Mouse (Mus musculus) cerebellum, adult 9-11 months (tissue): ENCODE data around the gene Erlin1.

ENCODE experiments used
- DNase-seq: peaks from one replicate; pipeline ENCODE4 v3.0.0; 2022

Gene Erlin1

DNA sequence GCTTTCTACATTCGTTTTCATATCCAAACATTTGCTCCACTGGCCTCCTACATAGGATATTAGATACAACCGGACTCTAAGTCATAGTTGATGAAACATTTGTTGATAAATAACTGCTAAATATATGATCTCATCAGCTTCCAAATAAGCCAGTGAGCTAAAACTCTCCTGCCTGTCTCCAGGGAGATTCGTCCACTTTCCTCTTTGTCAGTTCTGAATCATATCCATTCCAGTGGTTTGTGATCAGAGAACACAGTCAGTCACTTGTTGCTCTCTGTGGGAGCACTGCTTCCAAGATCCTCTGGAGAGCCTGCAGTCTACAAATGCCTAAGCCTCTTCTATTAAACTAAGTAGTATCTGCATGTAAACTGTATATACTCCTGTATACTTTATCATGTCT lies 9.4 kb downstream of the Erlin1 start:
- no peak for DNase-seq

DNA sequence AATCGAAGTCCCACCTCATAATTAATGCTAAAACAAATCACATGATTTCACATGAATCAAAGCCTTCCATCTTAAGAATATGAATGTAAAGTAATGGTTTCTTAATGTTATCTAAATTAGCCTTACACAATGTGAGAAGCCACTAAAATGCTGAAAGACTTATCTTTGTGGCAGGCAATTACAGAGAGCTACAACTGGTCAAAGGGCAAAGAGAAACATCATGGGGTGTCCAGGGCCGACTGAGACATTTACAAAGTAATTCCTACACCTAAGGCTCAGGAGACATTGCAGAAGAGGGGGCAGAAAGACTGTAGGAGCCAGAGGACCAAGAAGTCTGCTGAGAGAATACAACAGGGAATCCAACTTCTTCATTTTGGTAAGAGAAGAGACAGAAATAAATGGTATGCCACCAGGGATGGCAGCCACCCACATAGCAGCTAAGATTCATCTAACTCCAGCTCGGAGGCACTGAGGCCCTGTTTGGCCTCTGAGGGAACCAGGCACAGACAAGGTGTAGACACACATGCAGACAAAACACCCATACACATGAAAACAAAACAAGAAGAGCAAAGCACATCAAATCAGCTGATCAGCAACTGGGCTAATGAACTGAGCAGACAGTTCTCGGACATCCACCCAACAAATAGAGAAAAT lies 14.3 kb downstream of the Erlin1 start:
- no peak for DNase-seq

DNA sequence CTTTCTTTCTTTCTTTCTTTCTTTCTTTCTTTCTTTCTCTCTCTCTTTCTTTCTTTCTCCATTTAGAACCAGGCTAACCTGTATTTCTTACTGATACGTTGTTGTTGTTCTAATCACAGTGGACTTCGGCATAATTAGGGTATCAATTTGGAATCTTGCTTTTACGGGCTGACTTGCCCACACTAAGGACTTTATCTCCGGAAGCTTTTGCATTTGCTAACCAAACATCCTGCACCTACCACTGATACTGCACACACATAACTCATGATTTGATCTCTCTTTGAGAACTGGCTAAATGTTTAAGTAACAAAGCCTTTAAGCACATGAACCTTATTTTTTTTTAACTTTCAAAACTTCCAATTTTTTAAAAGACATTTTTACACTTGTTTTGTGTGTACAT lies 19.2 kb downstream of the Erlin1 start:
- DNase-seq = no peak

DNA sequence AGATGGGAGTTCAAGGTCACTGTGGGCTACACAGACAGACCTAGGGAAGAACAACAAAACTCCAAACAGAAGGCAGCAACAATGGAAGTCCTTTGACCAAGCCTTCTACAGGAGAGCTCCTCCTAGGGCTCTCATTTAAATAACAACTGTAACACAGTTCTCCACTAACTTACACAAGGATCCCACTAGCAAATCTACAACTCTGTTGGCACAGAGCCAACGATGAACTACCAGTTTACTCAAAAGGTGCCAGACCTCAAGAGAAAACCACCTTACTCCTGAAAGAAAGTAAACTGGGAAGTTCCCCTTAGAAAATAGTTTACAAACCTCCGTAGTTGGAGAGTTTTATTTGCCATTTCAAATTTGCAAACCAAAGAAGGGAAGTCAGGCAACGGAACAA lies 20.3 kb downstream of the Erlin1 start:
- DNase-seq = no peak

DNA sequence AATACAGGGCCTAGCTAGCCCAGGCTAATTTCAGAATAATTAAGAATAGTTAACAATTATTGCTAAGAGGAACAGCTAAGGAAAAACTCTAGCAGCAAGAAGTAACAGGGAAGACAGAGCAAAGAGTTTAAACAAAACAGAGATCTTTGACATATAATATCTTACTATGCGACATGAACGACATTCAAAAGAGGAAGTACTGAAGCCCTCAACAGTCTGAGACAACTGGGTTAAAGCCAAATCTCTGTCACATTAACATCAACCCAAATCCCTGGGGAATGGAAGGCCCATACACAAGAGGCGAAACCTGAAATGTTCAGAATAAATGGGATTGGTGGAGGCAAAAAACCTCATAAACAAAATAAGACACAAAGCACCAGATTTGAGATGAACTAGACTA lies 23.7 kb downstream of the Erlin1 start:
- DNase-seq = no peak

DNA sequence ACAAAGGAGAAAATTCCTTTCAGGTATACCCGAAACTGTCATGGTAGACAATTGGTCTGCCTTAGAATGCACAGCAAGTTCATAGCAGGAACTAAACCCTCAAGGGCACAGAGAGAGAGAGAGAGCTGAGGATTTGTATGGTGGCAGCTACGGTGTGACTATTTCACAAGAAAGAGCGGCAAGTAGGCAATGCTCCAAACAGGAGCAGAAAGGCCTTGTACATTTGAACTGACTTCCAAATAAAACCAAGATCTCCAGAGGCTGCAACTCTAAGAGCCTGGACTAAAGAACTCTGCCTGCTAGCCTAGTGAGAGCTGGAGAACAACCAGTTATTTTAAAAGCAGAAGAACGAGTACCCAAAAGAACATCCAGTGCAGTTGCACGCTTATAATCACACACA lies 27.5 kb downstream of the Erlin1 start:
- no peak for DNase-seq

DNA sequence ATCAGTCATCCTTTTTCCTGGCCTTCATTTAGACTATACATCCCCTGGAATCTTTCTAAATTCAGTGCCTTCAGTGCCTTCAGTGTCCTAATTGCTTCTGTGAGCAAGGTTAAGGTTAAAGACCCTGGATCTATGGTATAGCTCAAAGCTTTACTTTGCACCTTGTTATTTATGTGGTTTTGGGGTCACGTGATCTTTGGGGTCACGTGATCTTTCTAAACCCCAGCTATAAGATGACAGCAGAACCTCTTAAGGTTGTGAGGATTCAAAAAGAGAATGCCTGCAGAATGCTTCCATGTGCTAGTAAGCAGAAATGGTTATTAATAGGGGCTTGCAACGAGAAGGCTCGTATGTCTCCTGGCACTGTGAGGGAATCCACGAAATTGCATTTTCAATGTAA lies 36.2 kb downstream of the Erlin1 start:
- DNase-seq = no peak

DNA sequence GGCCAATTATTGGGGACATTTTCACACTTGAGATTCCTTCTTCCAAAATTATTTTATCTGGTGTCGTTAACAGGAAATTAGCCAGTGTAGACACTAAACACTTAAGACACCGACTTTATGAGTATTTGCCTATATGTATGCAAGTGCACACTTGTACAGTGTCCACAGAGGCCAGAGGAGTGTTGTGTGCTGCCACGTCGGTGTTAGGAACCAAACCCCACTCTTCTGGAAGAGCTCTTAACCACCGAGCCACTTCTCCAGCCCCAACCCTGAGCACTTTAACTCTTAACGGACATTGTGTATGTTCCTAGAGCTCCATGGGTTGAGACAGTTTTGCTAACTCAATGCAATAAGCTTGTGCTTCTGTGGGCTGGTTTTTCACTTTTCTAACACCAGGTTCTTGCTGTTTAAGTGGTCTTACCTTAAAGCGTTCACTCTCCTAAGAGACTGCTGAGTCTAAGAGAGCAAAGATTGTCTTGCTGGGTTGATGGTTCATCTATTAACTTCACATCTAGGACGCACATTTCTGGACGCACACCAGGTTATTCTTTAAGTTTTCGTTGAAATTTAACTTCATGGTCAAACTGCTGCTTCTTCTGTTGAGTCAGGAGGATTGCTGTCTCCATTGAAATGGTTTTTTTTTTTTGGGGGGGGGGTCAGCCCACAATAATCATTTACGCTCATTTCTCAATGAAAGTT lies 37.4 kb downstream of the Erlin1 start:
- DNase-seq = no peak

DNA sequence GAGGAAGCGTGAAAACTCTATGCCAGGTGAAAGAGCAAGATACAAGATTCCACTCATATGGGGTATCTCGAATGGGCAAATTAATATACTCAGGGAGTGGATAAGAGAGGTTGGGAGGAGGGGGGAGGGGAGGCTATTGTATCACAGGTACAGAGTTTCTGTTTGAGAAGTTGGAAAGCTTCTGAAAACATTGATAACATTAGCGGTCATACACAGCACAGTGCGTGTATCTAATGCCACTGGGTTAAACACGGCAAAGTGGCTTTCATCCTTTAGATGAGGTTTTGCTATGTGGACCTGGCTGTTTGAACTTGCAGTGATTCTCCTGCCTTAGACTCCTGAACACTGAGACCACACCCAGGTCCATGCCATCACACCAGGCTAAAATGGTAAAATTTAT lies 39.6 kb downstream of the Erlin1 start:
- DNase-seq = no peak

DNA sequence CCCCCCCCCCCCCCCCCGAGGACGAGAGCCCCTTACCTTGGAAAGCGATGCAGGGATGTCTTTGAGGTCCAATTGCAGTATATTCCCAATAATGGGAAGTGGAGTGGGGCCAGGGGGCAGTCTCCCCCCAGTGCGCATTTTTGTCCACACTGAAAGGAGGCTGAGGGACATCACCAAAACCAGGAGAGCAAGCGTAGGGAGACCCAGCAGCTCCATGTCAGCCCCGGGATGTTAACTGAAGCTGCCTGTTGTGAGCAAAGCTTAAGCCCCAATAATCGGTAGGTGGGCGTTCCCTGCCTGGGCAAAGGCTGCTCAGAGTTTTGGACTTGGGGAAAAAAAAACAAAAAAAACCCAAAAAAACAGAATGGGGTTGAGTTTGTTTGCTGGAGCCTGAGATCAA lies 40.6 kb downstream of the Erlin1 start, which contains the start of gene Cyp2c23:
Gene Cyp2c23 (minus strand): TSS at position 237 of the 400 bp plus-strand sequence.
- no peak for DNase-seq

DNA sequence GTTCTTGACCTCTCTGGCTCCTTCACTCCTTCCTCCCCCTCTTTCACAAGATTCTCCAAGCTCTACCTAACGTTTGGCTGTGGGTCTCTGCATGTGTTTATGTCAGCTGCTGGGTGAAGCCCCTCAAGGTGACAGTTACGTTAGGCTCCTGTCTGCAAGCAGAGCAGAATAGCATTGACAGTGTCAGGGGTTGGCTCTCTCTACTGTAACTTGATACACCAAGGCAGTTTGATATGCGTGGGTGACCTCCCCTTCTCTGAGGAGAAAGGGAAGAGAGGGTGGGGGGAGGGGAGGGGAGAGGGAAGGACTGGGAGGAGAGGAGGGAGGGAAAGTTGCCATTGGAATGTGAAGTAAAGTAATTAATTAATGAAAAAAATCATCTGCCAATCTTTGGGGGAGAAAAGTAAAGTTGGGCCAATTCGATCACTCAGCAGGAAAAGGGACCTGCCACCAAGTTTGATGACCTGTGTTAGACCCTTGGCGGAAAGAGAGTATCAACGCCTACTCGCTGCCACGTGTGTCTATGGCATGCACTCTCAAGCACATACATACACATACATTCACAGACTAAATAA lies 42.5 kb downstream of the Erlin1 start:
- DNase-seq = no peak

DNA sequence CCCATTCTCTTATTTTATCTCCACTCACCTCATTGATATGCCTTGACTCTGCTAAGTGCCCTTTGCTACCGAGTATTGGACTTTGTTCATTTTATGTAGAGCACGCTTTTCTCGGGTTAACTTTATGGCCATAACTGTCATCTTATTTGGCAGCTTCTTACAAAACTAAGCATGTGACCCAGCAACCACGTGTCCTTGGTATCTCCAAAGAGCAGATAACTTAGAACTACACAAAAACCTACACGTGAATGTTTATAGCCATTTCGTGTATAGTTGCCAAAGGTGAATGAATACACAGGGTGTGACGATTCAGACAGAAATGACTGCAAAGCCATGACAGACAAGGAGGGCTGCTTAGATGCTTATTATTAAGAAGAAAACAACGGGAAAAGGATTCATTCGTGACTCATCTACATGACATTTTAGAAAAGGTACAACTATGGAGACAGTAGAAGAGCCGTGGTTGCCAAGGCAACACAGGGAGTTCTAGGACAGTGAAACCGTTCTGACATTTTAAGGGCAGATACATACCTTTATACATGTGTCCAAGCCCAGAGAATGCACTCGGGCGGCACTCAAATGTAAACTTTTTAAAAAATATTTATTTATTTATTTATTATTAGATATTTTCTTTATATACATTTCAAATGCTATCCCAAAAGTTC lies 44.5 kb downstream of the Erlin1 start:
- DNase-seq = no peak

DNA sequence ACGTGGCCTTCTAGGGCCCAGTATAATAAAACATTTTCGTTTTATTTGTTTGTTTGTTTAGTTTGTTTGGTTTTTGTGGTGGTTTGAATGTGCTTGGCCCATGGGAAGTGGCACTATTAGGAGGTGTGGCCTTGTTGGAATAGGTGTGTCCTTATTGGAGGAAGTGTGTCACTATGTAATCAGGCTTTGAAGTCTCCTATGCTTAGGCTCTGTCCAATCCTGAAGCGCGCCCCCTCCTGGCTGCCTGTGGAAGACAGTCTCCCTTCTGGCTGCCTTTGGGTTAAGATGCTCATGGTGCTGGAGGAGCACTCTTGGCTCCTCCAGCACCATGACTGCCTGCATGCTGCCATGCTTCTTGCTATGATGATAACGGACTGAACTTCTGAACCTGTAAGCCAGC lies 46.5 kb downstream of the Erlin1 start:
- no peak for DNase-seq

DNA sequence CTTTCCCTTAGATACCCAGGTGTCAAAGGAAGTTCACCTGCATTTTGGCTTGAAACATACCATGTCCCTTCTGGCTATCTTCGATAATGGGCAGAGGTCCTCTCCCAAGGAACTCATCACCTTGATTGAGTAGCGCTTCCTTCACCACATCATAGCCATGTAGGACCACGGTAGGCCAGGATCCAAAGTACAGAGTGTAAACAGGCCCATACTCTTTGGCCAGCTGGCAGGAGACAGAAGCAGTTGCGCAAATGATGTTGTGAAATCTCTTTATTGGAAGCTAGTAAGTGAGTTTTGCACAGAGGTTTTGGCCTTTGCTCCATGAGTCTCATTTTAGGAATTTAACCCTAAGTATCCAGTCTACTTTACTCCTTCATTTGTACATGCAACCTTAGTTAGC lies 48.1 kb downstream of the Erlin1 start:
- DNase-seq = no peak

DNA sequence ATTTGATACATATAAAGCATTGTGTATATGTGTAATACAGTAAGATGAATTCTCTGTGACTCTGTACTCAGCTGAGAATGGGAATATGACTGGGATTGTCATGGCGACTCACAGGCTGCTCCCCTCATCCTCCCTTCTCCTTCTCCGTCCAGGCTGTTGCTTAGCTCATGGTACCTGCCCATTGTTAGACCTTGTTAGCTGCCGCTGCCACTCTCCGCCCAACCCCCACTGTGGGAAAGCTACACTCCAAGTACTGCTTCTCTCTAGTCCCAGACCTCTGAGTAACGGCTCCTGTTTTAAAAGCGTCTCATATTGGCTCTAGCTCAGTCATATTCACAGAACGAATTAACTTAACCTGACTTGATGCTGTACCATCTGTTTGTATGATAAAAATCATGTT lies 49.8 kb downstream of the Erlin1 start:
- no peak for DNase-seq

DNA sequence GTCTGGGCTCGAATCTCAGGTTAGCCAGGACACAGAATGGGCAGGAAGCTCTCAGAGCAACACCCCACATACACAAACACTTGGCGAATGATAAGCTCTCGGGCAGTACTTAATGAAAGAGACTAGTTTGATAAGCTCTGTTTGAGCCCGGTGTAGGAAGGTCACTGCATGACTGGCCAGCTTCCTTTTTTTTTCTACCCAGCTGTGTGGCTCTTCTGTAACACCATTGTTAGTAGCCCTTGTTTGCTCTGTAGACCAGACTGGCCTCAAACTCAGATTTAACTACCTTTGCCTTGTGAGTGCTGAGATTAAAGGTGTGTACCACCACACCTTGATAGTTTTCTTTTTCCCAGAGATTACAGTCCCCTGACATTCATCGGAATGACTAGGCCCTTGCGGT lies 55.7 kb downstream of the Erlin1 start:
- no peak for DNase-seq

DNA sequence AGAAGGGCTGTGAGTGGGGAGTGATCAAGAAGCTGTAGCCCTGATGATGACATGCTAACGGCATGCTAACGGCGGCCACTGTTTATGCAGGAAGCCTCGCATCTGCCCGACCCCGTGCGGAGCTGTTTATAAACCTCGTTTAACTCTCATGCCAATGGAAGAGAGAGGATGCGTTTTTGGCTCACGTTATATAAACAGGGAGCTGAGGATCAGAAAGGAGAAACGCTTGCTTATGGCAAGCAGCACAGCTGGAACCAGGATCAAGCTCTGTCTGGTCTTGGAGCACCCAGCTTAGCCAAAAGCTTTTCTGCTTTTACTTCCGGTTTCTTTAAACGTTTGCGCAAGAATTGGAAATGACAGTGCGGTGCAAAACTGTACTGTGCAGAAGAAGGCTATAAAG lies 60.8 kb downstream of the Erlin1 start:
- DNase-seq = no peak

DNA sequence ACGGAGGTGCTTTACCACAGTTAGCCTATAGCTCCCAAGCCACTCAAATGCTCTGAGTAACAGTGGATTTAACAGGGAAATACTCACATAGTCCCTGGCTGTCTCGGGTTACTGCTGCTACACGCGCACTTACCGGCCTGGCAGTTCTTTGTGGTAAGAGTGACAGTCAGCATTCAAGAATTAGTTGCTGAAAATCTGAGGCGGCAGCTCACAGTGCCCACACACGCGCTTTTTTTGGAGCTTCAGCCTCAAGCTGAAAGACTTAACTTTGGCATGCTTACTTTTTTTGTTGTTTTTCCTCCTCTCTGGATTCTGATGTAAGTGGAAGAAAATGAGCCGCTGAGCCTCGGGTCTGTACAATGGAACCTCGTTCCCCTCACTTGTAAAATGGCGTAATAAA lies 62.4 kb downstream of the Erlin1 start:
- no peak for DNase-seq

DNA sequence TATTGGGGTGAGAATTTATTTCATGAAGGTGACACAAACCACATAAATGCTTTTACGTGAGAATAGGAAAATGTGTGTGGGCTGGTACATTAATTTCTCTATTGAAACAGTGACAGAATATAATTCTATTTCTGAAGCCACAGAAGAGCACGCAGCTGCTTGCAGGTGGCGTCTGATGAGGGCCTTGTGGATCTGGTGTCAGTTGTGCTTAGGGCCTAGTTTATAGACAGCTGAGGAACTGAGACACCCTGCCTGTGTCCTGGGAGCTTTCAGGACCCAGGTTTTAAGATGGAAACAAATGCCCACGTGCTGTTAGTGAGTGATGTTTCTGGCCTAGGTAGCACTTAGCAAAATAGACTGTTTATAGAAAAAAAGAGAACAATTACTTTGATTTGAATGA lies 64.6 kb downstream of the Erlin1 start:
- DNase-seq = no peak

DNA sequence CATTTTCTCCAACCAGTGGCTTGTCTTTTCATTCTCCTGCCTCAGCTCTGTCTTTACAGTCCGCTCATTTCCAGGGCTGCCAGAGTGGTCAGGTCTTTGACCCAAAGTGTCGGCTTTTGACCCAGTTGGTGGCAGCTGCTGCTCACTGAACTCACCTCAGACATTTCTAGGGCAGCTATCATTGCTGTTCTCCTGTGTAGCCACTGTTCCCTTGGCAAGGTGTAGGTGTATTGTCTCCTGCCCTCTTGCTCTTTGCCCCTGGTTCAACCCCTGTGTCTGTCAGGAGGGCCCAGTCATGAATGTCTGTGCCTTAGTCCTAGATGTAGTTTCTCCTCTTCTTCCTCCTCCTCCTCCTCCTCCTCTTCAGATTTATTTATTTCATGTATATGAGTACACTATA lies 65.3 kb downstream of the Erlin1 start:
- DNase-seq = no peak

DNA sequence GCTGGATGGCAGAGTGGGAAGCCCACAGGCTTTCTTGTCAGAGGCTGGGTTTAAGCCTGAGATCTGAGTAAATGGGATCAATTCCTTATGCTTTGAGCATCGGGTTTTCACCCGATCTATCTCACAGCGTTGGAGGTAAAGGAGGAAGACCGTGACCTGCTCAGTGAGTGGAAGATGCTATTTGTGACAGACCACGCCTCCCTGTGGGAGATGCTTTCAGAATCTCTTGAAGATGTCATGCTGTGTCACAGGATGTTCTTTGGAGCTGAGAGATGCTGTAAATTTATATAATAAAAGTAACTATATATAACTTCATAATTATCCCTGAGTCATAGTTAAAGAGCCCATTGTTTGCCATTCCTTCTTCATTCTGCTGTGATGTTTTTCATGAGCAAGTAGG lies 68.9 kb downstream of the Erlin1 start:
- DNase-seq = no peak

DNA sequence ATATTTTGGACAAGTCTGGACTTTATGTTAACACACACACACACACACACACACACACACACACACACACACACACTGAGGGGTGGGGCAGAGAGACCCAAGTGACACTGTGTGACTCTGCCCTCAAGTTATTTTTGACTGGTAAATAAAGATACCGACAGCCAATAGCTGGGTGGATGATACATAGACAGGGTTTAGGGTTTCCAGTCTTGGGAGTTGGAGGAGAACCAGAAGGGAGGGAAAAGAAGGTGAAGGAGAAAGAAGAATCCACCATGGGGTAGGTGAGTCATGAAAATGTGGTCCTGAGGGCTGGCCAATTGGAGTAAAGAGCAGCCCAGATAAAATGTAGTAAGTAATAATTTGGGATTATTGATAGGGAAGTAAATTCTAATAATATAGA lies 69.5 kb downstream of the Erlin1 start:
- DNase-seq = no peak

DNA sequence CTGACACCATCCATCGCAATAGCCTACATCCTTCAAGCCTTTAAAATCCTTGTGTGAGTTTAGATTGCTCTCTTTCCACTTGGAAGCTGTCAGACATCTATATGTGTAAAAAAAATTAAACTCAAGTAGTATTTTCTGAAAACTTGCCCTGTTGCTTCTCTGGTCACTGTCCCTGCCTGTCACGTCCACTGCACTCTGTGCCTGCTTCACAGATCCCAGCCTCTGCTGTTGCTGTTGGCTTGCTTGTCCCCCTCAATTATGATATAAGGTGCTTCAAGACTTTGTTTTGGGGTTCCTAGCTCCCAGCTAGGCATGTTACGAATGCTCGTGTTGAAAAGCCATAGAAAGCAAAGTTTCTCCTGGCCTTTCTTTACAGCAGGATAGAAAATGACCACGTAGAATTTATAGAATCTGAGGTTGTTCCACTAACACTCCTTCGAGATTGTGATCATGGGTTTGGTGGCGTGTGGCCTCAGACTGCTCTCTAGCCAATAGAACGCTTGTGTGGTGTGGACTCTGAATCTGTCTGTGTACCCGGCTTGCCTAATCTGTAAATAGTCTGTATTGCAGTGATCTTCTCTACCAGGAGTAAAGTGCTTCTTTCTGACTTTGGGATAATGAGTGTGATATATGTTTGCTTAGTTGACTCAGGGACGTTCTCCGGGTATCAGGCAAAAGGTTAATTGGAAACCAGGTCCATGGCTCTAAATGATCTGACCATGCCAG lies 70.6 kb downstream of the Erlin1 start:
- DNase-seq = no peak
